Mouse (Mus musculus): ENCODE results near the gene Mettl5.
"Not testable (repeated sequence)": the region's sequence is repeated elsewhere in the genome, so short reads cannot be mapped to it uniquely, and the experiment has no call there.

Gene Mettl5

DNA sequence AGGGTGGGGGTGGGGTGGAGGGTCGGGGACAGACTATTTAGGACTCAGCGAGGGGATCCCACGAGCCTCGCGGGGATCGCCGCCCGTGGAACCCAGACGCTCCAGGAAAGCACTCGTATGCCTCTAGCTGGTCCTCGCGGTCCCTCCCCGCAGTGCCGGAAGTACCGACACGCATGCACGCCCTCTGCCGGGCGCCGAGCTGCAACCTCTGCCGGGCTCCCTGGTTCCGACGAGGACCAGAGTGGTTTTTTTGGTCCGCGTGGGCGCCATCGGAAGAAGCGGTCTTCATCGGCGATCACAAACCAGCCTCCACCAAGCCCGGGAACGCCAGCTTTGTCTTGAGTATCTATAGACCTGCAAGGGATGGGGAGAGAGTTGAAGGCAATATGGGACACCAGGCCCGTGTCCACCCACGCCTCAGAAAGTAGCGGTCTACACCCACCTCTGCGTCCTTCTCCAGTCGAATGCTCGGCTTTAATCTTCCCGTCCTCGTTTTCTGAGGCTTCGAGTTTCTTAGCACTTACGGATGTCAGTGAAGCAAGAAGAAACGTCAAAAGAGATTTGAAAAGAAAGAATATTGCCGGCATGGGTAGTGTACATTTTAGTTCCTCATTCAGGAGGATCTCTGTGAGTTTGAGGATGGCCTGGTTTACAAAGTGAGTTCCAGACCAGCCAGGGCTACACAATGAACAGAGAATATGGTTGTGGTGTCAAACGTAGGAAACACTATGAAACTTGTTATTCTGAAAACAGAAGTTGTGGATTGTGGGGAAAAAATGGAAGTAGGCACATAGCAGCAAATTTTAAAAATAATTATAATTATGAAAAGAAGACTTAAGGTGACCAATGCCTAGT is at the start of gene Mettl5:
TSS of gene Mettl5 (minus strand) at position 165 of the 855 bp plus-strand sequence.
- peak; percentile 89 for DNase-seq

DNA sequence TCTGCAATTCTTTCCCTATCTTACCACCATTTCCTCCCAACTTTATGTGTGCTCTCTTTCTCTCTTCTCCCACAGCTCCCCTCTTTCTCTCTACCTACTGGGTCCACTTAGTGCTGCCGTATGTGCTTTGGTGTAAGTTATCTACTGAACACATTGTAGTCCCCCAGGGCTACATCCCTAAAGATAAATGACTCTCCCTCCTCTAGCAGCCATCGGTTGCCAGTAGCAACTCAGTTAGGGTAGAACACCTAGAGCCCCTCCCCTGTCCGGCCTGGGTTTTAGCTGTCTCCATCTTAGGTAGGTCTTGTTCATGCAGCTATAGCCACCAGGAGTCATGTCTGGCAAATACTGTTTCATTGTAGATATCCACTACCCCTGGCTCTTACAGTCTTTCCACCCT is 39.5 kb upstream of the Mettl5 start:
- no peak for DNase-seq

DNA sequence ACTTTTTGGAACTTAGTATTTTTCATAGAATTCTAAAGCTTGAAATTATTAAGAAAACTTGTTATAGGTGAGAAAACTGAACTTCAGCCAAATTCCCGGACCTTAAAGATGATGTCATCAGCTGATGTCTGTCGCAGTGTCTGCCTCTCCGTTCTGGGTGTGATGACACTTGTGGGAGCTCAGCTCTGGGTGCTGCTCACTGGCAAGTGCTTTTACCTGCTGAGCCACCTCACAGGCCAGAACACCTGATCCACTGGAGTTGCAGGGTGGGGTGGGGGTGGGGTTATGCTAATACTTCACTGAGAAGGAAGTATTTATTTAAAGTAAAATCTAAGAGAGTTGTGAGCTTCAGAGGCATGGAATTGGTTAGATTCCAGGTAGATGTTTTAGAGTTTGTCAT is 31.9 kb upstream of the Mettl5 start:
- DNase-seq = no peak

DNA sequence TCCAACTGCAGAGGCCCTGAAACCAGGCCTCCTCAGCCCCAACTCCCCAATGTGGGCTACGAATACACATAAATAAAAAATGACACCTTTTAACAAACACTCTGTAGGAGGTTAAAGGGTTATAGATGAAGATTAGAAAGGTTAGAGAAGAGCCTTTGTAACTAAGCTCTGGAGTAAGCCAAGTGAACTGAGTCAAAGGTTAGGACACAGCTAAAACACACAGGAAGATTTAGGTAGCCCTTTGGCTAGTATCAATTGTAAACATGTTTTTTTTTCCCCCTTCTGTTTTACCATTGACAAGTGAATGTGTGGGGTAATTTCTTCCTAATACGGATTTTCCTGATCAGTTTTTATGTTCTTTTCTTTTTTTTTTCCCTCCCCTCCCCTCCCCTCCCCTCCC is 27.4 kb upstream of the Mettl5 start:
- no peak for DNase-seq

DNA sequence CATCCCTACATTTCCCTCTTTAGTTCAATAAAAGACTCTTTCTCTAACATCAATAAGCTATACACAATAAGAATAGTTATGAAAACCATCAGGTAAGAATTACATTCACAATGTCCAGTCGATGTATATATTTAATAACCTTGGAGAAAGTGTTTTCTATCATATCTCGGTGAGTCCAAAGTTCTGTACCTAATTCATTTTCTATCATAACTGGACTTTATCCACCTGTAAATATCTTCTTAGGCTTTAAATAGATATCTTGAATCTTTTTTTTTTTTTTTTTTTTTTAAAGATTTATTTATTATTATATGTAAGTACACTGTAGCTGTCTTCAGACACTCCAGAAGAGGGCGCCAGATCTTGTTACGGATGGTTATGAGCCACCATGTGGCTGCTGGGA is 22.0 kb upstream of the Mettl5 start:
- DNase-seq = not testable (repeated sequence)

DNA sequence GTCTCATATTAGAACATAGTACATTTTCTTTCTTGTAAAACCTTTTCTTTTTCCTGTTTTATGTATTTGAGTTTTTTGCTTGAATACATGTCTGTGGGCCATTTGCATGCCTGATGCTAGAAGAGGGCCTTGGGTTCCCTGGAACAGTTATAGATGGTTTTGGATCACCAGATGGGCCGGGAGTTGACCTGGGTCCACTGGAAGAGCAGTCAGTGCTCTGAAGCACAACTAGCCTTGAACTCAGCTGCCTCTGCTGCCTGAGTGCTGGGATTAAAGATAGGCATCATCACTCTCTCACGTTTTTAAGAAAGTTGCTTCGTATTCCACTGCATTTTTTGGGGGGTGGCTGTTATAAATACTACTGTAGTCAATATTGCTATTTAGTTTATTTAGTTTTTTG is 18.1 kb upstream of the Mettl5 start:
- DNase-seq = no peak

DNA sequence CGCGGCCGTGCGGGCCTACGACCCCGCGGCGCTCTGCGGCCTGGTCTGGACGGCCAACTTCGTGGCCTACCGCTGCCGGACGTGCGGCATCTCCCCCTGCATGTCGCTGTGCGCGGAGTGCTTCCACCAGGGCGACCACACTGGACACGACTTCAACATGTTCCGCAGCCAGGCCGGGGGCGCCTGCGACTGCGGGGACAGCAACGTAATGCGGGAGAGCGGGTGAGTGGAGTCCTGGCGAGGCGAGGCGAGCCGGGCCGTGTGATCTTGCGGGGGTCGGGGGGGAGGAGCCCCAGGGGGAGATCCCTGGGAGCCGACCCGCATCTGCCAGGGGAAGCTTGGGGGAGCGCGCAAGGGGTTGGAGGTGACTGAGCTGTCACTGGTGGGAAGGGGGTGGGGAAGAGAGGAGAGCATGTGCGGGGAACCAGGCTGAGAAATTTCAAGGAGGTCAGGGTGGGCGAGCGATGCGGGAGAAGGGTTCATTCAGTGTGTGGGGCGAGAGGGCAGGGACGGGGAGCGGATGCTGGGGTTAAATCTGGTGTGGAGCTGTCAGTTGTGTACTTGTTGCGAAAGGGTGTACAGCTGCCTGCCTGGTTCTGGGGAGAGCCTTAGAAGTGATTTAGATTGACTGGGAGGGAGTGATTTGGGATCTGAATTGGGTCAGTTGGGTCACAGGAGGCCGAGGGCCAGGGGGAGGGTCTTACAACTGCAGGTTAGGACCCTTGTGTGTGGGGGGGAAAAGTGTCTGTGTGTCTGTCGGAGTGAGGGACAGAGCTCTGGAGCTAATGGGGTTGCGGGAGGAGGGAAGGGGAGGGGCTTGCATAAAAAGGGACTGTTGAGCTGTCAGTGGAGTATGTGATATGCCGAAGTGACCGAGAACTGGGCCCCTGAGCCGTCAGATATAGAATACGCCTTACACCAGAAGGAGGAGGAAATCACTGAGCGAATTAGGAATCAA is 12.5 kb upstream of the Mettl5 start:
- peak; percentile 66 for DNase-seq

DNA sequence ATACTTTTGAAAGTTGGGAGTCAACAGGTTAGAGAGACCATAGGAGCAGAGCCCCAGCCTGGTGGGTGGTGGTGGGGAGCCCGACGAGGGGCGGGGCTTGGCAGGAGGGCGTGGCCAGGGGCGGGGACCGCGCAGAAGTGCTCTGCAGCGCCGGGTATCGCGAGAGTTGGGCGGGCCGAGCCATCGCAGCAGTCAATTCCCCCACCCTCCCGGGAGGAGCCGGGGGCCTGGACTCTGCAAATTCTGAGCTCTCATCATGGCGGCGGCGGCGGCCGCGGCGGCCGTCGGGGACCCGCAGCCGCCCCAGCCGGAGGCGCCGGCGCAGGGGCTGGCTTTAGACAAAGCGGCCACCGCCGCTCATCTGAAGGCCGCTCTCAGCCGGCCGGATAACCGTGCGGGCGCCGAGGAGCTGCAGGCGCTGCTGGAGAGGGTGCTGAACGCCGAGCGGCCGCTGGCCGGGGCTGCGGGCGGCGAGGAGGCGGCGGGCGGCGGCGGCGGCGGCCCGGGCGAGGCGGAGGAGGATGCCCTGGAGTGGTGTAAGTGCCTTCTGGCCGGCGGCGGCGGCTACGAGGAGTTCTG is 11.7 kb upstream of the Mettl5 start, which contains the start of gene Ubr3:
TSS of gene Ubr3 (plus strand) at position 208 of the 579 bp plus-strand sequence.
- DNase-seq = peak; percentile 97

DNA sequence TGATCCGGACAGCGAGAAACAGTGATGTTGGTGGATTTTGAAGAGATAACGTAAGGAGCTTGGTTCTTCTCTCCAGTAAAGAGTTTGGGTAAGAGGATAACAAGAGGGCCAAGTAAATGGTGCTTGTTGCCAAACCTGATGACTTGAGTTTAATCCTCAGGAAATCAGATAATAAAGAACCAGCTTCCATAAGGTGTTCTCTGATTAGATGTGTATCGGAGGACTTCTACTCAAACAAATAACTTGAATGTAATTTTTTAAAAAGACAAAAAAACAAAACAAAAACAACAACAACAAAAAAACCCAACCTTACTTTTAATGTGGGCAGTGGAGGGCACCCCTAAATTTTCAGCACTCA is 10.8 kb upstream of the Mettl5 start:
- no peak for DNase-seq

DNA sequence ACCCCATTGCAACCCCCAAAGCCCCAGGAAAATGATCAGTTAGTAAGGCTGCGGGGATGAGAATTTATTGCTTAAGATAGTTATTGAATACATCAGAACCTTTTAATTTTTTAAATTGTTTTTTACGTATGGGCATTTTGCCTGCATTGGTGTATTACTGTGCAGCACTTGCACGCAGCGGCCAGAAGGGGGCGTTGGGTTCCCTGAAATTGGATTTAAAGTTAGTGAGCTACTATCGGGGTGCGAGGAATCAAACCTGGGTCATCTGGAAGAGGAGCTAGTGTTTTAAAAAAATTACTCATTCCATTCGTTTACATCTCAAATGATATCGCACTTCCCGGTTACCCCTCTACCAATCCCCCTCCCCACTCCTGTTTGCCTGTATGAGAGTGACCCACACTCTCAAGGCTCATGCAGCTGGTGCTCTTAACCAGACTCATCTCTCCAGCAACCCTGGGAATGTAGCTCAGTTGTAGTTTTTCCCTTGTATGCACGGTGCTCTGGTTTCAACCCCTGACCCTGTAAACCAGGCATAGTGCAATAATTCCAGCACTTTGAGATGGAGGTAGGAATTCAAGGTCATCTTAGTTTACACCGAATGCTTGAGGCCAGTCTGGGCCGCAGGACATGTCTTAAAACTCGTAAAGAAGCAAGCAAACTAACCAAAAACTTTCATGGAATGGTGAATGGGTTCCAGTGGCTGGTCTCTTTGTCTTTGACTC is 10.2 kb upstream of the Mettl5 start:
- DNase-seq = no peak

DNA sequence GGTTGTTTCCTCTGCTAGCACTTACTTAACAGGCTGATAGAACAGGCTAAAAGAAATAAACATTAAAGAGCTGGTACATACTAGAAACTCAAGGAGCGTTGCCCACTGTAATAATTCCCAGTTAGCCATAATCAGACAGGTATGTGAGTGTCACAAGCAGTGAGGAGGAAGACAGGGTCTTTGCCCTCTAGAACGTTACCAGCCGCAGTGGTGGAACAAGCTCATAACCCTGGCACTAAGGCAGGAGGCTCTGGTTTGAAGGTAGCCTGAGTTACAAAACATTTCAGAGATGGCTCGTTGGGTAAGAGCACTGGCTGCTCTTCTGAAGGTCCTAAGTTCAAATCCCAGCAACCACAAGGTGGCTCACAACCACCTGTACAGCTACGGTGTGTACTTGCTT is 8.5 kb upstream of the Mettl5 start:
- no peak for DNase-seq

DNA sequence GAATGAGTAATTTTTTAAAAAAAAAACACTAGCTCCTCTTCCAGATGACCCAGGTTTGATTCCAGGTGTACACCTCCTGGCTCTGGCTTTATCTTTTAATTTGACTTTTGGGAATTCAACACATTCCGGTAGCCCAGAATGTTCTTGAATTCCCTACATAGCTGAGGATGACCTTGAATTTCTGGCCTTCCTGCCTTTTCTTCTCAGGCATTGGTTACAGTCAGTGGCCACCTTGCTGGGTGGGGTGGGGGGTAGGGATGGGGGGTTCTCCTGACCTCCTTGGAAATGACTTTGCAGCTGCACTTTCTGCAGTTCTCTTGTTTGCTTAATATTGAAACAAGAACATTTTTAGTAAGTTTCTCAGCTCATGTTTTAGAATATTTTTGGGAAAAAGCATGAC is 7.7 kb upstream of the Mettl5 start:
- DNase-seq = no peak

DNA sequence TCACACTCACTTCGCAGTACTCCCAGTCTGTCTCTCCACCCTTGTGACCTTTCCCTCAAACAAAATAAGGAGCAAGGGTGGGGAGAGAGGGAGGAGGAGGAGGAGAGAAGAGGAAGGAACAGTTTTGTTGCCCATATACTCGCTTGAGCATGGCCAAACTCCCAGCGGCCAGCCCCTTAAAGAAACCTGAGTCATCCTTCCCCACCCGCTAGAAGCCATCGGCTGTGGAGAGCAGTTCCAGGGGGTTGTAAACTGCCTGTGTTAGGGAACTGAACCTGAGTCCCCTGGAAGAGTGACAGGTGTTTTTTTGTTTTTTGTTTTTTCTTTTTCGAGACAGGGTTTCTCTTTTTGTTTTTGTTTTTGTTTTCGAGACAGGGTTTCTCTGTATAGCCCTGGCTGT is 5.4 kb upstream of the Mettl5 start:
- DNase-seq = no peak

DNA sequence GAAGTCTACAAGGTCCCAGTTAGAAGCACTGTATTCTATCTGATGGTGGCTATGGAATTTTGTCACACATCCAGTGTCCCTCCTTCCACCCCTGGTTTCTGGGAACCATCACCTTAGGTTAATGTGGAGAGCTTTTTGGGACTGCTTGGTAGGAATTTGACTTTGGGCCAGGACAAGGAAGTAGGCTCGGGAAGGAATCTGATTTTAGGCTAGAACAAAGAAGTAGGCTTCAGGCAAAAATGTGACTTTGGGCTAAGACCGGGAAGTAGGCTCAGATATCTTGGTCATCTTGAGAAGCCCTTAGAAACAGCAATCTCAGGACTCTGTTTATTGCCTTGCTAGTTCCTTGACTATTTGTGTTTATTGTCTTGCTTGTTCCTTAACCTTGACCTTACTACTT is 3.5 kb upstream of the Mettl5 start:
- DNase-seq = no peak

DNA sequence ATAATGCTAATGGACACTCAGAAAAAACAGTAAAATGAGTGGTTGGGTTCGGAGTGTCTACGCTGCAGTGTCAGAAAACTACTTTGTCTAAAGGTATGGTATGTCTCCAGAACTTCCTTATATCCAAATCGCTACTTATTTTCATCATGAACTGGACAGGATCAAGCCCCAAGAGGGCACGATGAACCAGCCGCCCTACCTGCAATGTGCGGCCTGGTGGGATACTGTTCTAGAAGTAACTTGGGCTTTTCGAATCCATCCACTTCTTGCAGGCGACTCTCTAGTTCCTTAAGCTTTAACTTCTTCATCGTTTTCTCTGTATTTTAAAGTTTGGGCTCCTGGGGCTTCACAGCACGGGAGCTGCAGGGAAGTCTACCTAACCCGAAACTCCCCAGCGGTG is 365 bp downstream of the Mettl5 start:
- no peak for DNase-seq

DNA sequence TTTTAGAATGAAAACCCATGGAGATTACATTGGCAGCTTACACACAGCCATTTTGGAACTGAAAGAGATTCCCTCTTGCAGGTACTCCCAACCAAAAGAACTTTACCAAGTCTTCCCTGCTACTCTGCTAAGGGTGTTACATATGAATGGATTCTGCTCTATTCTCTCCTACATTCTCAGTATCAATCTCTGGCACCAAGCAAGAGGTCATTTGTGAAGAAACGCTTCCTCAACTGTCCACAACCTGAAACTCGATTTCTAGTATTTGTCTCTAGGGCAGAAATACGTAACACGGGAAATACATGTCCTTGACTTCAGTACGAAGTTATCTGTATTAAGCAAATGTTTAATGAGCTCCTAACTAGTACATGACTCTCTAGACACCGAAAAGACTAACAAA is 834 bp downstream of the Mettl5 start:
- no peak for DNase-seq

DNA sequence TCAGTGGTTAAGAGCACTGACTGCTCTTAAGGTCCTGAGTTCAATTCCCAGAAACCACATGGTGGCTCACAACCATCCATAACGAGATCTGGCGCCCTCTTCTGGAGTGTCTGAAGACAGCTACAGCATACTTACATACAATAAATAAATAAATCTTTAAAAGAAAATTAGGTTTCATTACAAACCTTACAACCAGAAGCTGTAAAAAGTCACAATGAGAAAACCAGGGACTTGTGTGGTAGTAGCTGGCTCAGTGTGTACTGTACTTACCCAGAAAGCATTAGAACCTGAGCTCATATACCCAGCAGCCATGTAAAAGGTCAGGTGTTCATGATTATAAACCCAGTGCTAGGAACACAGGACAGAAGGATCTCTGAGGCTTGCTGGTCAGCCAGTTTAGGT is 1.4 kb downstream of the Mettl5 start:
- no peak for DNase-seq

DNA sequence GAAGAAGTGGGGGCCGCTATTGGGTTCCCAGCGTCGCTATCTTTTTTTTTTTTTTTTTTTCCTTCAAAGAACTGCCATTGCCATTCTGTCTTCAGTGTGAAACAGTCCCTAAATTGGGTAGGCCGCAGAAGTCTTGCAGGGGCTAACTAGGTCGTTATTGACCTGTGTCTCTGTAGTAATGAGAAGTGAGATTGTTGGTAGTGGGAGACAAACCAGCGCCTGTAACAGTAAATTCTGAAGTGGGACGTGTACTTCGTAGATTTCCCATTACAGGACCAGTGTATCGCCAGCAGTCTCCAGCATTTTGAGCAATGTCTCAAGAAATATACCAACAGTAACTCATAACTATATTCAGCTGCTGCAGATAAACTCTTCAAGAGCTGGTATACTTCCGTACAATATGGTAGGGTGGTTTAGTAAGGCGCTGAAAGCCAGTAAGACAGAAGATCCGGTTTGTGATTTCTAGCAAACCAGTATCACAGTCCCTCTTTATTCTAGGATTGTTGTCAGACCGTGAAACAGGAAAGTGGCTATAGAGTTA is 23.2 kb downstream of the Mettl5 start:
- no peak for DNase-seq

DNA sequence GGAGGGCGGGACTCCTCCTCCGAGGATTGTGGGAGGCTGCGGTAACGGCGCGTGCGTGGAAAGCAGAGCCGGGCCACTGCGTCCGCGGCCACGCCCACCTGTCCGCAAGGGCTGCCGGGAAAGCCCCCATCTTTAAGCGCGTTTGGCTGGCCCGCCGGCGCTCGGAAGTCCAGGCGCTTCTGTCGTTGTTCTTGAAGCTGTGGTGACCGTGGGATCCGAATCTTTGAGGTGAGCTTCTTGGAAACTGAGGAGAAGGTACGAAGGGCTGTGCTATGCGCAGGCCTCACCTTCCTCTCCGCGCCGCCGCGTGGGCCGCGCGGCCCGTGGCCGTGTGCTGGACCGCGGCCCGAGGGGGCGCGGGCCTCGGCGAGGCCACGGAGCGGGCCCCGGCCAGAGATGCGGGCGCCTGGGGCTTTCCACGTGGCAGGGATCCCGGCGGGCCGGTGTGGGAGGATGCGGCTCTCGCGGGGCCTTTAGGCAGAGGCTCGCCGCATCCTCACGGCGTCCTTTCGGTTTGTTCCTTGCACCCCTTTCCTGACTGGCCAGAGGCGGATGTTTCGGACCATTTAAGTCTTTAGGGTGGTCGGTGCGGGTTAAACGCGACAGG is 23.8 kb downstream of the Mettl5 start, which contains the start of gene Ssb:
TSS of gene Ssb (plus strand) at position 78 of the 607 bp plus-strand sequence.
- peak; percentile 95 for DNase-seq

DNA sequence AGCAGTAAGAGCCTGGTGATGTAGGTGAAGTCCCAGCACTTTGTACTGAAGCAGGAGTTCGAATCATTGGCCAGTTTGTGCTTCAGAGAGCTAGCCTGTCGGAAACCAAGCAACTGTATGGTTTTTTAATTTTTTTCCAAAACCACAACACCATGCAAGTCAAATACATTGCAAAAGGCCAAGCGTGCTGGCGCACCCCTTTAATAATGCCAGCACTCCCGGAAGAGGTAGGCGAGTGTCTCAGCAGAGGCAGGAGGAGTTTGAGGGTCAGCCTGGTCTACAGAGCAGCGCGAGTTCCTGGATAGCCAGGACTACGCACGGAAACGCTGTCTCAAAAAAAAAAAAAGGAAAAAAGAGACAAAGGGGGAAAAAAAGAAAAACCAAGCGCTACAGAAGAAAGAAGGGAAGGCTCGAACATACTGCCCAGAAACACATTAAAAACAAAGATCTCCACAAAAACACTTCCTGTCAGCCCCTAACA is 24.4 kb downstream of the Mettl5 start:
- peak; percentile 50 for DNase-seq

DNA sequence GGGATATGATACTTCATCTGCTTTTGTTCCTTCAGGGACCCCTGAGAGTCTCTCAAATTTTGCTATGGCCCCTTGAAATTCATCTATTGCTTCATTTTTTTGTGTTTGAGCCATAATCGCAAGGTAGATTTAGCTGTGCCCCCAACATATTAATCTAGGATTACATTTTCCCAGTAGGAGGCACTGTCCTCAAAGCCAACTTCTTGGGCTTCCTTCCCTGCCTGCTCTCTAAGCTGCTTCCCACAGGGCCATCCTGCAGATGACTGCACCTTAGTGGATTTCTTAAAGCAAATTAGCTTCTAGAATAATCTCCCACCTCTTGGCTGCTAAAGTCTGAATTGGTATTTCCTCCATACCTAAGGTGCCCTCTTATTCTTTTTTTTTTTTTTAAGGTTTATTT is 27.5 kb downstream of the Mettl5 start:
- no peak for DNase-seq

DNA sequence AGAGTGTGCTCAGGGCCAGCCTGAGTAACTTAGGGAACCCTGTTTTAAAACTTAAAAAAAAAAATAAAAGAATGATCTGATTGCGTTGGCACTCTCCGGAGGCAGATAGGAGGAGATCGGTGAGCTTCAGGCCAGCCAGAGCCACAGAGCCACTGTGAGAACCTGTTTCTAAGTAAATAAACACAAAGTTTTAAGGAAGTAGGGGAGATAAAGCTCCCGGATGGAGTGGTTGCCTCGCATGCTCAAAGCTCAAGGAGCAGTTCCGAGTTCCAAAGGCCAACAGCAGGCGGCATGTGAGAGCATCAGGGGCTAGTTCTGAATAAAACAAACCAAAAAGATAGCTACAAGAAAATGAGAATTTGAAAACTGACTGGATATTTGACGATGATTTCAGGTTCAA is 29.0 kb downstream of the Mettl5 start:
- DNase-seq = peak; percentile 7
